Mouse (Mus musculus): ENCODE measurements around the gene Srsf4. TPM values are rescaled to one million over a fixed set of nuclear protein-coding genes. Genes with fewer than 3 reads are reported as not detected.

The Srsf4 gene
- polyA plus RNA-seq, 1 experiment from 2014 or later = 49.5 TPM

GRCm38 (mm10) chr4:131897787-131898186 lies 24.4 kb downstream of the Srsf4 start:
- CTCF ChIA-PET = no interaction called here
- in situ Hi-C loops (cut with MboI; ENCODE audit: low pct_unique_long_range_greater_than_20kb) = no loop called here
- DNase-seq (ENCODE audit: low read depth, low spot score) = no peak
- TF ChIP-seq CTCF (IDR thresholded peaks at IDR 0.05) = no peak
- ATAC-seq = no peak
- H3K27me3 ChIP-seq = no peaks in the 10 kb centered on the region
- POLR2A ChIA-PET = no interaction called here

GRCm38 (mm10) chr4:131898503-131899179 lies 25.2 kb downstream of the Srsf4 start:
- no peak for DNase-seq (ENCODE audit: low read depth, low spot score)
- CTCF ChIA-PET = no interaction called here
- POLR2A ChIA-PET = no interaction called here
- no peak for ATAC-seq
- H3K27me3 ChIP-seq = no peaks in the 10 kb centered on the region
- in situ Hi-C loops (cut with MboI; ENCODE audit: low pct_unique_long_range_greater_than_20kb) = no loop called here
- TF ChIP-seq CTCF (IDR thresholded peaks at IDR 0.05) = no peak

GRCm38 (mm10) chr4:131899180-131899554 lies 25.8 kb downstream of the Srsf4 start:
- H3K27me3 ChIP-seq = no peaks in the 10 kb centered on the region
- no peak for DNase-seq (ENCODE audit: low read depth, low spot score)
- no peak for TF ChIP-seq CTCF (IDR thresholded peaks at IDR 0.05)
- in situ Hi-C loops (cut with MboI; ENCODE audit: low pct_unique_long_range_greater_than_20kb) = no loop called here
- CTCF ChIA-PET = no interaction called here
- POLR2A ChIA-PET = interaction anchor here (0.6 kb wide), 1 partner anchor 38 kb away, joined by 3 read pairs; no protein-coding TSS in a partner anchor
- ATAC-seq = no peak

- ChIA-PET CTCF (interaction anchor here (1.0 kb wide), 1 partner anchor 8 kb away, joined by 4 read pairs; no protein-coding TSS in a partner anchor), POLR2A (no interaction called here)
- no peak for ATAC-seq
- no peaks in the 10 kb centered on the region for H3K27me3 ChIP-seq
- no peak for TF ChIP-seq CTCF (IDR thresholded peaks at IDR 0.05)
- in situ Hi-C loops (cut with MboI; ENCODE audit: low pct_unique_long_range_greater_than_20kb) = loop anchor here (10.0 kb wide), 1 partner anchor 184 kb away; no protein-coding TSS in a partner anchor
- DNase-seq (ENCODE audit: low read depth, low spot score) = no peak
These were observed 27.7 kb downstream of the Srsf4 start for GRCm38 (mm10) chr4:131901090-131901489.

DNA sequence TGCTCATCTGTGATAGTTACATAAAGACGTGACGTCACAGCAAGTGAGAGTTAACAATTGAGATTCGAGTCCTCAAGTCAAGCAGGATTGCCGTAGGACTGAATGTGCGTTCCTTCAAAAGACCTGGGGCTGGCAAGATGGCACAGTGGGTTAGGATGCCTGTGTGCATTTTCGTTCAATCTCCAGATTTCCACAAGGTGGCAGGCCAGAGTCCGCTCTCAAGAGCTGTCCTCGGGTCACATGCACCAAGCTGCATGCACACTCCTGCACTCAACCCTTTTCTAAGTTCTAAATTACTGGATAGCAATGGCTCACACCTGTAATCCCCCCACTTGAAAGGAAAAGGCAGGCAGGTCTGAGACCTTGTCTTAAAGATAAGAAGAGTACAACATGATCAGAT lies 31.1 kb downstream of the Srsf4 start:
- CTCF ChIA-PET = interaction anchor here (1.0 to 1.5 kb wide), 4 partner anchors 12 to 175 kb away, joined by 3 to 4 read pairs (median 4); no protein-coding TSS in a partner anchor
- no peak for TF ChIP-seq CTCF (IDR thresholded peaks at IDR 0.05)
- ATAC-seq (no peak), DNase-seq (ENCODE audit: low read depth, low spot score) (no peak)
- in situ Hi-C loops (cut with MboI; ENCODE audit: low pct_unique_long_range_greater_than_20kb) = loop anchor here (10.0 kb wide), 1 partner anchor 180 kb away; no protein-coding TSS in a partner anchor
- H3K27me3 ChIP-seq = no peaks in the 10 kb centered on the region
- POLR2A ChIA-PET = no interaction called here

DNA sequence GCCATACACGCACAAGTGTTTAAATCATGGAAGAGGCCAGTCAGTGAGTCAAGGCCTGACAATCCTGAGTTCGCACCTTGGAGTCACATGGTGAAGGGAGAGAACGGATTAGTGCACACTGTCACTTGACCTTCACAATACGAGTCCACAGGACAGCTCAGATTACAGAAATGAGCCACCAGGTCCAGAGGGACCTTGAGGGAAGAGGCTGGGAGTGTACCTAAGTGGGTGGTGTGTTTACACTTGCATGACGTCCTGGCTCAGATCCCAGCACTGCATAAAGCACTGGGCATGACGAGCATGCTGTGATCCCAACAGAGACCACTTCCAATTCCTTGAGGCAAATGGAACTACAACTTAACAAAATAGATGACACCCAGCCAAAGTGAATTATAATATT lies 33.0 kb downstream of the Srsf4 start:
- in situ Hi-C loops (cut with MboI; ENCODE audit: low pct_unique_long_range_greater_than_20kb) = loop anchor here (10.0 kb wide), 1 partner anchor 178 kb away; no protein-coding TSS in a partner anchor
- ATAC-seq (no peak), DNase-seq (ENCODE audit: low read depth, low spot score) (no peak)
- no peak for TF ChIP-seq CTCF (IDR thresholded peaks at IDR 0.05)
- CTCF ChIA-PET = no interaction called here
- POLR2A ChIA-PET = no interaction called here
- H3K27me3 ChIP-seq = no peaks in the 10 kb centered on the region

GRCm38 (mm10) chr4:131907912-131908311 lies 34.5 kb downstream of the Srsf4 start:
- ATAC-seq (no peak), DNase-seq (ENCODE audit: low read depth, low spot score) (no peak)
- peak; percentile 53 for TF ChIP-seq CTCF (IDR thresholded peaks at IDR 0.05)
- no peaks in the 10 kb centered on the region for H3K27me3 ChIP-seq
- ChIA-PET CTCF (no interaction called here), POLR2A (no interaction called here)
- in situ Hi-C loops (cut with MboI; ENCODE audit: low pct_unique_long_range_greater_than_20kb) = loop anchor here (10.0 kb wide), 1 partner anchor 177 kb away; no protein-coding TSS in a partner anchor

DNA sequence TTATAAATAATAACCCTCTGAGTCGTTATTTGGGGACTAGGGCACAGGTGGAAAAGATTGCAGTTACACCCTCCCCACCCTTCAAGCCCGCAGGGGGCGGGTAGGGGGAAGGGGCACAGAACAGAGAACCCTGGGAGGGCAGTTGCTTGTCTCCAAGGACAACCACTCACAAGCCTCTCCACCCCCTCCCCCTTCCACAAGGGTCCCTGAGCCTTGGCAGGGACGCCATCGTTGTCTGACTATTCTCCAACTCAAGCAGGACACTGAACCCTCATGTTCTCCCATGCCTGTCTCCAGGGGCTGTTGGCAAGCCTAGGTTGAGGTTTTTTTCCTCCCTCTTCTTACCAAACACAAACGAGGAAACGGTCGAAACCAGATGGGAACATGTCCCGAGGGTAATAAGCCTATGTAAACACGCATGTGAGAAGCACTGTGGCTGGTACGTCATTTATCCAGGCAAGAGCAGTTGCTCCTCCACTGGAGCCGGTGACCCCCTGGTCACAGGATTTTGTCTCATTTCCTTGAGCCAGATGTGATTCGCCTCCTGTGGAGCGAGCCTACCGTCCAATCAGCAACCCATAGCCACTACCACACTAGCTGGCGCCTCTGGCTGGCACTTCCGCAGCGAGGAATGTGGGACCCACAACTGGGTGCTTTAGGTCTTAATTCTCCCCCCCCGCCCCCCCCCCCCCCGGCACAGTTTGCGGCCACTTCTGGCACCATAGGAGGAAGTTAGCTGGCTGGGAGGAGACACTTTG lies 37.0 kb downstream of the Srsf4 start:
- DNase-seq (ENCODE audit: low read depth, low spot score) = no peak
- ATAC-seq = no peak
- TF ChIP-seq CTCF (IDR thresholded peaks at IDR 0.05) = no peak
- POLR2A ChIA-PET = no interaction called here
- in situ Hi-C loops (cut with MboI; ENCODE audit: low pct_unique_long_range_greater_than_20kb) = no loop called here
- CTCF ChIA-PET = no interaction called here
- no peaks in the 10 kb centered on the region for H3K27me3 ChIP-seq

DNA sequence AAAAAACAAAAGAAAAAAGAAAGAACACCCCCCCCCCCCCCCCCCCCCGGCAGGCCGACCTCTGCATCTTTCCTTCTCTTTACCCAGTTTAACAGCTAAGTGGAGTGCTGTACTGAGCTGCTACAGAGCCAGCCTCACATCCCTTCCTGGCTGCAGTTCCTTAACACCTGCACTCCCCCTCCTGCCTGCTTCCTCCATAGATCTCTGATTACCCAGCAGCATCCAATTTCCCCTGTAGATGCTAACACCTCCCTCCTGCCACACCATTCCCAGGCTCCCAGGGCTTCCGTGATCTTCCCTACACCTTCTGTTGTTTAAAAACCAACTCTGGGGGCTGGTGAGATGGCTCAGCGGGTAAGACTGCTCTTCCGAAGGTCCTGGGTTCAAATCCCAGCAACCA lies 38.1 kb downstream of the Srsf4 start:
- DNase-seq (ENCODE audit: low read depth, low spot score) (no peak), ATAC-seq (no peak)
- in situ Hi-C loops (cut with MboI; ENCODE audit: low pct_unique_long_range_greater_than_20kb) = no loop called here
- ChIA-PET CTCF (no interaction called here), POLR2A (no interaction called here)
- TF ChIP-seq CTCF (IDR thresholded peaks at IDR 0.05) = no peak
- H3K27me3 ChIP-seq = no peaks in the 10 kb centered on the region

DNA sequence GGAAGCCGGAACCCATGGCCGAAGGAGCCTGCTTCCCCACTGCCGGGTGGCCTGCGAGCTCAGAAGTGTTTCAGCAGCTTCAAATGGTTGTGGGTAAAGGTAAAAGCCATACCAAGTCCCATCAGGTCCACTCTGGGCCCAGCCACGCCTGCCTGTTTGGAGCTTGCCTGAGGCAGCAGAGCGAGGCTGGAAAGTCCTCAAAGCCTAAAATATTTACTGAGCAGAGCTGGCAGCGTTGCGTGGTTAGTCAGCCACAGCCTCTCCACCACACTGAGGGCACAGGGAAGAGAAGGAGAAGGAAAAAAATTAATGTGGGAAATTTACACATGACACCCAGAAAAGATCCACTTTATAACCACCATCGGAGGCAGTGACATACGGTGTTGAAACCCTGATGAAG lies 40.1 kb downstream of the Srsf4 start:
- in situ Hi-C loops (cut with MboI; ENCODE audit: low pct_unique_long_range_greater_than_20kb) = no loop called here
- no peaks in the 10 kb centered on the region for H3K27me3 ChIP-seq
- POLR2A ChIA-PET = no interaction called here
- peak; percentile 41 for DNase-seq (ENCODE audit: low read depth, low spot score)
- TF ChIP-seq CTCF (IDR thresholded peaks at IDR 0.05) = no peak
- CTCF ChIA-PET = interaction anchor here (1.0 kb wide), 3 partner anchors 17 to 166 kb away, joined by 3 to 4 read pairs (median 4); no protein-coding TSS in a partner anchor
- peak; percentile 16 for ATAC-seq

DNA sequence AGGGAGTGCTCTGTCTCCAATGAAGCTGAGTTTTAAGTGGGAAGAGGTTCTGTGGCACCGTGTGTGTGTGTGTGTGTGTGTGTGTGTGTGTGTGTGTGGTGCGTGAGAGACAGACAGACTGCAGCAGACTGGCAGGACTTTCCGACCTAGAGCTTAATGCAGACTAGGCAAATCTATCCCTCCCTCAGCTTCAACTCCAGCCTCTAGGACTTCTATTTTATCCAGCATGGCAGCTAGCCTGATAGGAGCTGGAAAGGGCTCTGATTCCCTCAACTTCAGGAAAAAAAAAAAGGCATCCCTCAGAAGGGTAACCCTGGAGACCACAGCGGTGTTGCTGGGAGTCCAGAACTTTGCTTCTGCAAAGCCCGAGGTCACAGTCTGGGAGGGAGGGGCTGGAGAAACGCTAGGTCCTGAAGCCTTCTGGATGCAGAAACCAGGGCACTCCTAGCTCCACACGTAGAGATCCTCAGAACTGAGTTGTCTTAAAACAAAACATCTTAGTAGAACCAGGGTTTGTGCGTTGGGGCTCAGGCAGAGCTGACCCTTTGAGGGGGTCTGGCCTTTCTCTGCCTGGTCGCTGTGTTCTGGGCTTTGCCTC lies 40.7 kb downstream of the Srsf4 start:
- ChIA-PET POLR2A (interaction anchor here (0.6 kb wide), 1 partner anchor 205 kb away, joined by 9 read pairs; no protein-coding TSS in a partner anchor), CTCF (interaction anchor here (1.0 kb wide), 3 partner anchors 17 to 166 kb away, joined by 3 to 4 read pairs (median 4); no protein-coding TSS in a partner anchor)
- in situ Hi-C loops (cut with MboI; ENCODE audit: low pct_unique_long_range_greater_than_20kb) = no loop called here
- no peak for TF ChIP-seq CTCF (IDR thresholded peaks at IDR 0.05)
- no peak for DNase-seq (ENCODE audit: low read depth, low spot score)
- ATAC-seq = no peak
- H3K27me3 ChIP-seq = no peaks in the 10 kb centered on the region

Data from Patski (cell line).